Mouse (Mus musculus) midbrain, embryonic 13.5 days (tissue): Measurements from ENCODE around the gene Ikzf3. TPM values are rescaled to one million over a fixed set of nuclear protein-coding genes. Genes with fewer than 3 reads are reported as not detected.

ENCODE experiments used
- ATAC-seq: fragments of 200-750 bp; cut with Nextera tagmentation; 2 replicates; pipeline ENCODE4 v1.8.0; 2017; ENCODE audit warnings: mild to moderate bottlenecking, moderate TSS enrichment, moderate library complexity
- H3K27ac ChIP-seq: fragments of 300-500 bp; sonication (generic); 2 replicates; pipeline ENCODE4 v1.5.1; 2015; ENCODE audit warnings: inconsistent platforms, mild to moderate bottlenecking, moderate library complexity
- H3K27me3 ChIP-seq: fragments of 300-500 bp; sonication (generic); 2 replicates; pipeline ENCODE4 v1.6.1; 2015; ENCODE audit warnings: mild to moderate bottlenecking, inconsistent platforms
- H3K36me3 ChIP-seq: fragments of 300-500 bp; sonication (generic); 2 replicates; pipeline ENCODE4 v1.6.1; 2015; ENCODE audit warnings: mild to moderate bottlenecking, inconsistent platforms
- H3K4me1 ChIP-seq: fragments of 300-500 bp; sonication (generic); replicated peaks from 2 replicates; pipeline ENCODE4 v1.6.1; 2015; ENCODE audit warnings: inconsistent platforms
- H3K4me2 ChIP-seq: fragments of 300-500 bp; sonication (generic); replicated peaks from 2 replicates; pipeline ENCODE4 v1.6.1; 2015; ENCODE audit warnings: moderate library complexity, mild to moderate bottlenecking, inconsistent platforms
- H3K4me3 ChIP-seq: fragments of 300-500 bp; sonication (generic); replicated peaks from 2 replicates; pipeline ENCODE4 v1.5.1; 2015; ENCODE audit warnings: mild to moderate bottlenecking, inconsistent platforms
- H3K9ac ChIP-seq: fragments of 300-500 bp; sonication (generic); replicated peaks from 2 replicates; pipeline ENCODE4 v1.6.1; 2015; ENCODE audit warnings: mild to moderate bottlenecking, inconsistent platforms
- H3K9me3 ChIP-seq: fragments of 300-500 bp; sonication (generic); 2 replicates; pipeline ENCODE4 v1.6.1; 2016; ENCODE audit warnings: mild to moderate bottlenecking, inconsistent platforms
- WGBS: fragments of 180-500 bp; shearing (Covaris S2); methylation state at CpG from one replicate; pipeline ENCODE4 v1.1.7; 2015; 5-methylcytosine and 5-hydroxymethylcytosine counted together
- polyA plus RNA-seq: library from polyadenylated mRNA; unstranded; fragments of >200 nt; fragmentation: Nextera tagmentation; extraction: Ambion mirVana; gene quantifications from 2 replicates; pipeline ENCODE4 v1.2.1, GENCODE M21; 2015

Ikzf3 gene
- polyA plus RNA-seq, 1 experiment from 2014 or later: 0.36 TPM

DNA sequence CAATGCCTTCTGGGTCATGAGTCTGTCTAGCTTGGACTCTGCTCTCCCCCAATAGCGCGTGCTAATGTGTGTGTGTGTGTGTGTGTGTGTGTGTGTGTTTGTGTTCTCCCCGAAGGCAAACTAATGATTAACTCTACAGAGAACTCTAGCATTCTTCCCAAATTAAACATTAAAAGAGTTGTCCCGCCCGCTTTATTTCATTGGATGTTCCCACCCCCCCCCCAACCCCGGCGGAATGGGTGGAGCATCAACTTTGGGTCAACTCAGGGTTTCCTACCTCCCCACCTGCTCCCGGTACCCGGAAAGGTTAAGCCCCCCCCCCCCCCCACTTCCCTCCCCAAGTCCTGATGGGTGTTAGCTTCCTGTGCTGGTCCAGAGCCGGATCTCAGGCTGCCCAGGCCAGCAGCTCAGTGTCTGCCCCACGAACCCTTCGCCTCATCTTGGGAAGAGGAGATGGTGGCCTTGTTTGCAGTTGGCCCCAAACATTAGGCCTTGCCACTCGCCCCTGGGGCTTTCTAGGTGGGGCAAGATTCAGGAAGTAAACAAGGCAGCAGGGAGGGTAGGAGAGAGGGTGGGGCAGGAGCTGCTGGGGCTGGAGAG lies 97.5 kb downstream of the Ikzf3 start:
- no peak overlapping the region for H3K4me2 ChIP-seq
- no peaks in the 10 kb centered on the region for H3K9me3 ChIP-seq
- no peak for ATAC-seq
- peaks cover 6% of the 10 kb centered on the region for H3K4me1 ChIP-seq
- peaks cover 43% of the 10 kb centered on the region for H3K27me3 ChIP-seq
- no peak overlapping the region for H3K4me3 ChIP-seq
- H3K9ac ChIP-seq: no peak overlapping the region
- 54% methylated on average over 10 of the region's 13 CpGs for WGBS
- H3K27ac ChIP-seq: no peak overlapping the region
- no peaks in the 10 kb centered on the region for H3K36me3 ChIP-seq

DNA sequence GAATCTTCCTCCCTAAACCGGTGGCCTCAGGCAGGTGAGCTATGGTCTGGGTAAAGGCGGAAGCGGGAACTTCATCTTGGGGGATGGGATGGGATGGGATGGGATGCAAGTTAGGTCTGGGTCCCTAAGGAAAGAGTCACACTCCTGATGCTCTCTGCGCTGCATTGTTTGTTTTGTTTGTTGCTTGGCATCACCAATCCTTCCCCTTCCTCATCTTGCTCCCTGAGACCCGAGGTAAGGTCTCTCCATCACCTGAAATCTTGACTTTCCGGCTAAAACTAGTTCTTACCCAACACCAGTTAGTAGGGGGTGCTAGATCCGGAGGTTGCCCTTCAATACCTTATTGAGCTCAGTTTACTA lies 98.4 kb downstream of the Ikzf3 start:
- Histone ChIP-seq H3K4me1 (peaks cover 6% of the 10 kb centered on the region), H3K9me3 (no peaks in the 10 kb centered on the region), H3K4me3 (no peak overlapping the region), H3K36me3 (no peaks in the 10 kb centered on the region), H3K9ac (no peak overlapping the region), H3K4me2 (0 out of 2 replicates have a peak overlapping the region, but pooled peaks have one; percentile 5), H3K27ac (no peak overlapping the region), H3K27me3 (peaks cover 43% of the 10 kb centered on the region)
- ATAC-seq: no peak
- 14% methylated on average over 7 of the region's 7 CpGs for WGBS

DNA sequence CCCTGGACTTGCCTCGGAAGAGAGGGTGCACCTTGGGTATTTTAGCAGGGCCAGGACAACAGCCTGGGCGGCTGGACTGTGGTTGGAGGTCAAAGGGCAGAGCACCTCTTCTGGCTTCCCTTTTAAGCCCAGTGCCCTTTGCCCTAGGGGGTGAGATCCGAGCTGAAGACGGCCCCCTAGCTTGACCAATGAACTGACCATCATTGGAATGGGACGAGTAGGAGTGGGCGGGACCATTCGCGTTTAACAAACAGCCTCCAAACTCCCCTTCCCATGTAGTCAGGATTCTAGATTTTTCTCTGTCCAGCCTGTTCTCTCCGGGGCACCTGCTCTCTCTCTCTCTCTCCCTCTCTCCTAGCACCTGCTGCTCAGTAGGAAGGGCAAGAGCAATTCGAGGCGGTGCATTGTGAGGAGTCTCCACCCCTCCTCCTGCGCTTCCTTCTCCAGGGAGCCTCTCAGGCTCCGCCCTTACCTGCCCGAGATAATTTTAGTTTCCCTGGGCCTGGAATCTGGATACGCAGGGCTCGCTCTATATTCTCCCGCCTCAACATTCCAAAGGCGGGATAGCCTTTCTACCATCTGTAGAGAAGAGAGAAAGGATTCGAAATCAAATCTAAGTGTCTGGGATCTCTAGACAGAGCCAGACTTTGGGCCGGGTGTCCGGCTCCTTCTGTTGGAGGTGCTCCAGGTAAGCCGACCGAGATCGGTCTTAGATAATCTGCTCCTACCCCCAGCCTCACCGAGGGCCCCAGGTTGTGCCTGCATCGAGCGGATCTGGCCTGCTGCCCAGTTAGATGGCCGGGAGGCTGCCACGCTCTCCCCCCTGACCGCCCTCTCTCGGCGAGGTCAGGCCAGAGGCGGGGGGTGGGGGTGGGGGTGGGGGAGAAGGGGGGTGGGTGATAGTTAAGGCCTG lies 99.0 kb downstream of the Ikzf3 start:
- WGBS: 1% methylated on average over 31 of the region's 33 CpGs
- H3K36me3 ChIP-seq: no peaks in the 10 kb centered on the region
- no peaks in the 10 kb centered on the region for H3K9me3 ChIP-seq
- ATAC-seq: no peak
- H3K4me1 ChIP-seq: peaks cover 6% of the 10 kb centered on the region
- no peak overlapping the region for H3K4me3 ChIP-seq
- H3K27ac ChIP-seq: no peak overlapping the region
- no peak overlapping the region for H3K9ac ChIP-seq
- H3K27me3 ChIP-seq: peaks cover 43% of the 10 kb centered on the region
- H3K4me2 ChIP-seq: peak overlapping the region; percentile 5; the same call in 1 of the 2 replicates

DNA sequence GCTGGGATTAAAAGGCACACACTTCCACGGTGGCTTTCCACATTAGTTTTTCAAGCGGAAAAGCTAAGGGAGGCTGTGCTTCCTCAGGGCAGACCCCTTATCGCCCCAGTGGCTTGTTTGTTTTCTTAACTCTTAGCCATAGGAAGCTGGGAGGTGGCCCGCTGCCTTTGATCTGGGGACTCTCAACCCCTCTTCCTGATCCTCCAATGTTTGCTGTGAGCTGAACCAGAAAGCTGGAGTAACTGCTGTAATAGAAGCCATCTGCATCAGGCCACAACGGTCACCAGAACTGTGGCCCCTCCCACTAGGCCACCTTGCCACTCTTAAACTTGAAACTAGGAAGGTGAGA lies 99.6 kb downstream of the Ikzf3 start, which contains the start of gene Grb7:
Gene Grb7, plus strand, starts transcription at position 182 of the 349 bp plus-strand sequence.
- peak within 1 kb of the TSS; percentile 5; the same call in 1 of the 2 replicates for H3K4me2 ChIP-seq
- no peak within 1 kb of the TSS for H3K9ac ChIP-seq
- peaks cover 6% of the 10 kb centered on the region for H3K4me1 ChIP-seq
- H3K9me3 ChIP-seq: no peaks in the 10 kb centered on the region
- H3K27ac ChIP-seq: no peak within 1 kb of the TSS
- no peak for ATAC-seq
- WGBS: 11% methylated on average over 5 of the region's 5 CpGs
- no peaks in the 10 kb centered on the region for H3K36me3 ChIP-seq
- no peak within 1 kb of the TSS for H3K4me3 ChIP-seq
- H3K27me3 ChIP-seq: peaks cover 43% of the 10 kb centered on the region

DNA sequence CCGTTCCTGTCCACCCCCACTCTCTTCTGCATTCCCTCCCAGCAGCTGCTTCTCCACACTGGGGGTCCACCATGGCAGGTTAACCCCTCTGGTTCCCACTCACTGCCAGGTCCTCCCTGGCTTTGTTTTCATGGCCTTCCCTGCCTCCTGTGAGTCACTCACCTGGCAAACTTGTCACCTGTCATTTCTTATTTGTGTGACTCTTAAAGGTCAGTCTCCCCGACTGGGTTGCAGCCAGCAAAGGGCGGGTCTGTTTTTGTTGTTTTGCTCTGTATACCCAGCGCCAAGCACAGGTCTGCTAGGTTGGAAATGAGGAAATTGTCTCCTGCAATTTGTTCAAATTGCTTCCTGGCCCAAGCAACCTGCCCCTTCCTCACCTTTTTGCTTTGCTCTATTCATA lies 100.2 kb downstream of the Ikzf3 start:
- Histone ChIP-seq H3K9me3 (no peaks in the 10 kb centered on the region), H3K4me2 (no peak overlapping the region), H3K9ac (no peak overlapping the region), H3K36me3 (no peaks in the 10 kb centered on the region), H3K27ac (no peak overlapping the region), H3K4me1 (peaks cover 6% of the 10 kb centered on the region), H3K4me3 (no peak overlapping the region), H3K27me3 (peaks cover 43% of the 10 kb centered on the region)
- 66% methylated on average over 4 of the region's 4 CpGs for WGBS
- no peak for ATAC-seq

DNA sequence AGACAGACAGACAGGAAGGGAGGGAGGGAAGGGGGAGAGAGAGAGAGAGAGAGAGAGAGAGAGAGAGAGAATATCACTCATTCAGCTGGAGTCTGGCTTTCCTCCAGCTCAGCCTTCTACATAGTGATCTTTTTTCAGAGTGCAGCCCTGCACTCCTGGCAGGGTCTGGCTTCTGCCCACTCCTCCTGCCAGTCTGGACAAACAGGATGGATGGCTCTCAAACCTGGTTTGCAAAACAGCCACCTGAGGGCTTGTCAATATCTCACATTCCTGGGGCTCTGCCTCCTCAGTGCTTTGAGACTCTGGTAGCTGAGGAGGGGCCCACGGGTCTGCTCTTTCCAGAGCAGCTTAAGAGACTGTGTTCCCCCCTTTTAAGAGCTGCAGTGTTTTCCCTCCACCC lies 100.6 kb downstream of the Ikzf3 start:
- no peak overlapping the region for H3K4me3 ChIP-seq
- no peak overlapping the region for H3K4me2 ChIP-seq
- H3K36me3 ChIP-seq: no peaks in the 10 kb centered on the region
- no peaks in the 10 kb centered on the region for H3K9me3 ChIP-seq
- WGBS: 50% methylated on average over 1 of the region's 1 CpGs
- no peak for ATAC-seq
- H3K9ac ChIP-seq: no peak overlapping the region
- H3K27ac ChIP-seq: no peak overlapping the region
- peaks cover 43% of the 10 kb centered on the region for H3K27me3 ChIP-seq
- peaks cover 6% of the 10 kb centered on the region for H3K4me1 ChIP-seq

DNA sequence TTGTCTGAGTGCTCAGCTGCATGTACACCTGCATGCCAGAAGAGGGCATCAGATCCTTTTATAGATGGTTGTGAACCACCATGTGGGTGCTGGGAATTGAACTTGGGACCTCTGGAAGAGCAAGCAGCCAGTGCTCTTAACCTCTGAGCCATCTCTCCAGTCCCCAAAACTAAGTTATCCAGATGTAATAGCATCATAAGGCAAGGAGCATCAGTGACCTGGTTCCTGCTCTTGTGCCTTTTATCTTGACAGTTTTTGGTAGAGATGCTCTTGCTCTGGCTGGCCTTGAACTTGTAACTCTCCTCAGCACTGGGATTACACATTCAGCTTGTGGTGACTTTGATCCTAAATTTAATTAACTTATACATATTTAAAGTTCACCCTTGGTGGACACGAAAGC lies 102.1 kb downstream of the Ikzf3 start:
- Histone ChIP-seq H3K4me3 (no peak overlapping the region), H3K9me3 (no peaks in the 10 kb centered on the region), H3K9ac (no peak overlapping the region), H3K4me2 (no peak overlapping the region), H3K4me1 (peaks cover 6% of the 10 kb centered on the region), H3K36me3 (no peaks in the 10 kb centered on the region), H3K27ac (no peak overlapping the region), H3K27me3 (peaks cover 35% of the 10 kb centered on the region)
- WGBS: 100% methylated on average over 1 of the region's 1 CpGs
- ATAC-seq: no peak

DNA sequence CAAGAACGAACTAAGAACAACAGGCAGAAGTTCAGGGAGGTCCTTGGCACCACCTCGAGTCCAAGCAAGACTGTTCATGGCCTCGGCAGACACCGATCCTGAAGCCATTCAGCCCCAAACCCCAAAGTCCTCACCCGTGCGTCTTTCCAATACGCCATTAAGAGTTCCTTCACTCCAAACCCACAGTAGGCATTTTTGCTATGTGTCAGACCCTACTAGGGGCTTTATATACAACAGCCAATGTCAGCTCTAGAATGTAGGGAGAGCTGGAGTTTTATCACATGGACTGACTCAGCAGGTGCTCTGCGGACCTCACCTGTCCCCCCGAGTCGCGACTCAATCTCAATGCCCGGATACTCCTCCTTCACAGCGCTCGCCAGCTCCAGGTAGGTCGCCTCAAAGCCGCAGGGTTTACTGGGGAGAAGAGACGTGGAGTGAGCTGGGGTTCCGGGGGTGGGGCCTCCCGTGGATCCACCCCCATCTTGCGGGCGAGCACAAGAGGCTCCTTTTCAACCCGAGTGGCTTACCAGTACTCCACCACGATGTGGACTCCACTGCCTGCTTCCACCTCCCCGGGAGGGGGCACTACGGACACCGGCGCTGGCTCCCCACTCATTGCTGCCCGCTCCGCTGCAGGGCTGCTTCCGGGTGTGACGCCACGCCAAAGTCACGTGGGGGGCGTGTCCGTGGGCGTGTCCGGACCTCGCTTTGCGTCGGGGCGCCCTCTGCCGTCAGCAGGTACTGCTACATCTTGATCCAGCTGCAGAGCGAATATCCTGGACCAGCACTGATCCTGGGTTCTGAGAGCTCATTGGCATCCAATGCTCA lies 107.3 kb downstream of the Ikzf3 start, which contains the start of gene Mien1:
Gene Mien1, minus strand, starts transcription at position 661 of the 828 bp plus-strand sequence.
- Histone ChIP-seq H3K9ac (peak within 1 kb of the TSS; percentile 69), H3K4me3 (peak within 1 kb of the TSS; percentile 77), H3K9me3 (no peaks in the 10 kb centered on the region), H3K36me3 (peaks cover 25% of the 10 kb centered on the region), H3K4me2 (peak within 1 kb of the TSS; percentile 73), H3K27me3 (no peaks in the 10 kb centered on the region), H3K27ac (peak within 1 kb of the TSS; percentile 57), H3K4me1 (peaks cover 9% of the 10 kb centered on the region)
- WGBS: 2% methylated on average over 43 of the region's 43 CpGs
- peak; percentile 95 for ATAC-seq

DNA sequence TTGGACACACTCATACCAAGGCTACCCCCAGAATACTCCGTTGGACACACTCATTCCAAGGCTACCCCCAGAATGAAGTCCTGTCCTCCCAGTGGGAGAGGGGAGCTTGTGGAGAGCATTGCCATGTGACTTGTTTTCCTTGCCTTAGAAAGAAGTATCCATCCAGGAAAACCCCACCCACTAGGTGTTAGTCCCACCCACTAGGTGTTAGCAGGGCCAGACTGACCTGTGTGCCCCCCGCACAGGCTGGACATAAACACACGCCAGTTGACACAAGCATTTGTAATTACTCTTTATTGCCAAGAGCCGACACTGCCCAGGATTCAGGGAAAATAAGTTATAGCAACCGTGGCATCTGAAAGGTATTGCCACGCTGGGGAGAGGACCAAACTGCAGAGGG lies 108.4 kb downstream of the Ikzf3 start:
- Histone ChIP-seq H3K36me3 (peaks cover 27% of the 10 kb centered on the region), H3K4me1 (peaks cover 9% of the 10 kb centered on the region), H3K27me3 (no peaks in the 10 kb centered on the region), H3K4me2 (0 out of 2 replicates have a peak overlapping the region, but pooled peaks have one; percentile 73), H3K9me3 (no peaks in the 10 kb centered on the region), H3K27ac (no peak overlapping the region), H3K9ac (no peak overlapping the region), H3K4me3 (no peak overlapping the region)
- no peak for ATAC-seq
- 89% methylated on average over 6 of the region's 6 CpGs for WGBS

DNA sequence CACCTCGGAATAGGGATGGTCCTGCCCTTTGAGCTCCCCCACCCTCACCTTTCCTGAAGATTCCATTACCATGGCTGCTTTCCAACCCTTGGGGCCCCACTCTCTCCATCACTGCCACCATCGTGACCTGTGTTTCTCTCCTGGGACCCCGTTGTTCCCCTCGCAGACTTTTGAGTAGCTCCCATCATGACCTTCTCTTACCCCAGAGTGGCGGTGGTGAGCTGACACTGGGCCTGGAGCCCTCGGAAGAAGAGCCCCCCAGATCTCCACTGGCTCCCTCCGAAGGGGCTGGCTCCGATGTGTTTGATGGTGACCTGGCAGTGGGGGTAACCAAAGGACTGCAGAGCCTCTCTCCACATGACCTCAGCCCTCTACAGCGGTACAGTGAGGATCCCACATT lies 110.1 kb downstream of the Ikzf3 start:
- H3K4me1 ChIP-seq: peaks cover 9% of the 10 kb centered on the region
- no peak overlapping the region for H3K4me2 ChIP-seq
- no peaks in the 10 kb centered on the region for H3K27me3 ChIP-seq
- no peak for ATAC-seq
- peaks cover 27% of the 10 kb centered on the region for H3K36me3 ChIP-seq
- no peak overlapping the region for H3K4me3 ChIP-seq
- 92% methylated on average over 9 of the region's 9 CpGs for WGBS
- no peaks in the 10 kb centered on the region for H3K9me3 ChIP-seq
- H3K9ac ChIP-seq: no peak overlapping the region
- no peak overlapping the region for H3K27ac ChIP-seq

DNA sequence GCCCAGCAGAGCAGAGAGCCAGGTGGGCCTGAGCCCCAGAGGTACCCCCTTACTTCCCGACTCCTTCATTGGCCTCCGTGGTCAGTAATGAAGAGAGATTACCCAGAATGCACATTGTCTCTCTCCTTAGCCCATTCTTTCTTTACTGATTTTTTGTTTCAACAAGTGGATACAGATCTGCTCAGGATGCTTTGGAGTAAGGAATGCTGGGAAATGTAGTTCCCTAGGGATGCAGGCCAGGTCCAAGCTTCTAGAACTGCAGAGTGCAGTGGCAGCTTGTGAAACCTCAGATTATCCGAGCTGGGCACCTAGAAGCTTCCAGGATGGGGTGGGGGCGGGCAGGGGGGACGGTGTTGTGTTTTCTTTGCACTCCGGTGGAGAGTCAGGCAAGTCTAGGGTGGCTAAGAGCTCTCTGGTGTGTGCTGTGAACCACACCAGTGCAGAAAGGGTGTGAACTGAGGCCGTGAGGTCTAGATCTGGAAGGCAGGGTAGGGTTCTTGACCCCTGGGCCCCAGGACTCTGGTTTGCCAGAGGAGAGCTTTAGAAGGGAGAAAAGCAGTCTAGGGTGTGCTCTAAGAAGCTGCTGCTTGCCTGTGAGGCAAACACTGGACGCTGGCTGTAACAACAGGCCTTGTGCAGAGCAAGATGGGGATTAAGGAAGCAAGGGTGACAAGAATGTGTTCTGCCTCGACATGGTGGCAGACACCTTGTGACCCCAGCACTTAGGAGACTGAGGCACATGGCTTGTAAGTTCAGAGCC lies 113.9 kb downstream of the Ikzf3 start:
- WGBS: 76% methylated on average over 9 of the region's 9 CpGs
- Histone ChIP-seq H3K4me3 (no peak overlapping the region), H3K27ac (no peak overlapping the region), H3K9me3 (no peaks in the 10 kb centered on the region), H3K4me2 (no peak overlapping the region), H3K36me3 (peaks cover 26% of the 10 kb centered on the region), H3K27me3 (no peaks in the 10 kb centered on the region), H3K4me1 (no peaks in the 10 kb centered on the region), H3K9ac (no peak overlapping the region)
- no peak for ATAC-seq
